Mouse (Mus musculus) CH12.LX (cell line): ENCODE data around the gene Itgb1bp1.

ENCODE experiments used
- CTCF ChIP-seq, 2 experiments: IDR thresholded peaks in 1 of 2; conservative IDR thresholded peaks in 1 of 2; 2 replicates each; pipeline ENCODE4 v1.5.1; 2011 to 2012; ENCODE audit warnings: low read depth in 2 of 2, low read length in 2 of 2, improper control_type of control experiment in 1 of 2, inconsistent platforms in 1 of 2, mild to moderate bottlenecking in 1 of 2, moderate library complexity in 1 of 2
- E2F4 ChIP-seq: IDR thresholded peaks from 2 replicates; pipeline ENCODE4 v1.6.1; 2011; ENCODE audit warnings: low read depth, low read length, improper control_type of control experiment; ENCODE audit not compliant: insufficient replicate concordance
- ETS1 ChIP-seq: conservative IDR thresholded peaks from 2 replicates; pipeline ENCODE4 v1.6.1; 2012; ENCODE audit warnings: low read depth, mild to moderate bottlenecking, inconsistent platforms, low read length, improper control_type of control experiment, moderate library complexity
- GABPA ChIP-seq: IDR thresholded peaks from 2 replicates; pipeline ENCODE4 v1.6.1; 2012; ENCODE audit warnings: low read depth, low read length, improper control_type of control experiment, inconsistent platforms; ENCODE audit not compliant: insufficient replicate concordance
- IRF4 ChIP-seq: IDR thresholded peaks from 2 replicates; pipeline ENCODE4 v1.6.1; 2014; ENCODE audit warnings: low read depth, mild to moderate bottlenecking, inconsistent platforms, low read length, improper control_type of control experiment
- MAFK ChIP-seq: IDR thresholded peaks from 2 replicates; pipeline ENCODE4 v1.6.1; 2011; ENCODE audit warnings: low read length, improper control_type of control experiment; ENCODE audit not compliant: insufficient replicate concordance
- MAX ChIP-seq: IDR thresholded peaks from 2 replicates; pipeline ENCODE4 v1.6.1; 2011; ENCODE audit warnings: low read length, improper control_type of control experiment
- MEF2A ChIP-seq: IDR thresholded peaks from 2 replicates; pipeline ENCODE4 v1.6.1; 2014; ENCODE audit warnings: low read depth, mild to moderate bottlenecking, inconsistent platforms, low read length, improper control_type of control experiment, borderline replicate concordance
- MXI1 ChIP-seq: IDR thresholded peaks from 2 replicates; pipeline ENCODE4 v1.6.1; 2011; ENCODE audit warnings: mild to moderate bottlenecking, low read depth, low read length, improper control_type of control experiment
- POLR2A ChIP-seq: IDR thresholded peaks from 2 replicates; pipeline ENCODE4 v1.6.1; 2011; ENCODE audit warnings: low read depth, mild to moderate bottlenecking, improper control_type of control experiment, low read length
- SIN3A ChIP-seq: IDR thresholded peaks from 2 replicates; pipeline ENCODE4 v1.6.1; 2012; ENCODE audit warnings: low read length, improper control_type of control experiment, inconsistent platforms
- UBTF ChIP-seq: IDR thresholded peaks from 2 replicates; pipeline ENCODE4 v1.6.1; 2012; ENCODE audit warnings: low read depth, mild to moderate bottlenecking, inconsistent platforms, low read length, improper control_type of control experiment, moderate library complexity

- TF ChIP-seq UBTF (no peak), SIN3A (no peak), E2F4 (no peak), POLR2A (no peak), MXI1 (no peak), CTCF (conservative IDR thresholded peaks at IDR 0.05 in 1 of 2, IDR thresholded peaks at IDR 0.05 in 1 of 2; ENCODE audit: low read depth in 2 of 2, low read length in 2 of 2) (no peak), MEF2A (no peak), GABPA (no peak), MAX (no peak), IRF4 (no peak), ETS1 (no peak), MAFK (no peak)
Measured at GRCm38 (mm10) chr12:21207422-21207821, 78.7 kb downstream of the Itgb1bp1 start.
